Mouse (Mus musculus) ES-Bruce4 (cell line): Measurements from ENCODE around the gene Dctpp1.

Experiments used
- CTCF ChIP-seq: IDR thresholded peaks from one replicate; pipeline ENCODE4 v1.8.1; 2011; ENCODE audit warnings: low read depth, low read length
- POLR2A ChIP-seq: IDR thresholded peaks from one replicate; pipeline ENCODE4 v1.8.1; 2011; ENCODE audit warnings: low read length; ENCODE audit not compliant: insufficient read depth

DNA sequence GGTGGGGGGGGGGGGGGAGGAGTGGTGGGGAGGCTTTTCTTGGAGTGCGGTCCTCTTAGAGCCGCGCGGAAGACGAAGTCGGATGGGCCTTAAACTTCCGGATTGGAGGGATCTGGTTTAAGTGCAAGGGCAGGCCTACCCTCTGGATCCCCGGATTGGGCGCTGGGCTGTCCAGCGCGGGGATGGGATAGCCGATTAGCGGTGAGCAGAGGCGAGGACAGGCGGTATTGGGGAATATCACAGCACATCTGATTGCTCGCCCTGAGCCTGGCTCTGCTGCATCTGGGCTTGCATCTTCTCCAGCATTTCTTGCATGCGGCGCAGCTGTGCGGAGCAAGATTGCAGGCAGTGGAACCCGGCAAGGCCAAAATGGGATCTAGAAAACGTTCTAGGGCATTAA lies 46.0 kb downstream of the Dctpp1 start:
- no peak for TF ChIP-seq POLR2A
- no peak for TF ChIP-seq CTCF
